Mouse (Mus musculus): ENCODE measurements at regions not wholly inside any gene's neighbourhood (a gene's known extent, or its start where the extent isn't known, plus 50 kb on each side); places are given as distances from the start of the nearest gene placed in this dataset.

DNA sequence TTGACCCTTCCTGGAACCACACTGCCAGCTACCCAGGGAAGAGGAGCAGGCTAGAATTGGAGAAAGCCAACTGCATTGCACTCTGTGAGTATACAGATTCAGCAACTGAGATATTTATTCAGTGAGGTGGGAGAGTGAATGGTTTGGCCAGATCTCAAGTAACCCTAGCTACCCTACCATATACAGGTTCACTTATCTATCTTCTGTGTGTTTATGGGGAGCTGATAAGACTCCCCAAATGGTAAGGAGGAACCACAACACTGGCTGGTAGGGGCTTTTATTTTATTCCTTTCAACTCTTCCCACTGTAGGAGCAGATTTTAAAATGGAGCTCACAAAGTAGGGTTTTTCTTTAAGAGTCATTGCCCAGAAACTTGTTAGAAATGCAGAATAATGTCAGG lies 62.9 kb downstream of the Arrdc3 start:
- DNase-seq = no peak

- DNase-seq = no peak
Observed at GRCm38 (mm10) chr13:80947705-80948104, 64.5 kb downstream of the Arrdc3 start.

DNA sequence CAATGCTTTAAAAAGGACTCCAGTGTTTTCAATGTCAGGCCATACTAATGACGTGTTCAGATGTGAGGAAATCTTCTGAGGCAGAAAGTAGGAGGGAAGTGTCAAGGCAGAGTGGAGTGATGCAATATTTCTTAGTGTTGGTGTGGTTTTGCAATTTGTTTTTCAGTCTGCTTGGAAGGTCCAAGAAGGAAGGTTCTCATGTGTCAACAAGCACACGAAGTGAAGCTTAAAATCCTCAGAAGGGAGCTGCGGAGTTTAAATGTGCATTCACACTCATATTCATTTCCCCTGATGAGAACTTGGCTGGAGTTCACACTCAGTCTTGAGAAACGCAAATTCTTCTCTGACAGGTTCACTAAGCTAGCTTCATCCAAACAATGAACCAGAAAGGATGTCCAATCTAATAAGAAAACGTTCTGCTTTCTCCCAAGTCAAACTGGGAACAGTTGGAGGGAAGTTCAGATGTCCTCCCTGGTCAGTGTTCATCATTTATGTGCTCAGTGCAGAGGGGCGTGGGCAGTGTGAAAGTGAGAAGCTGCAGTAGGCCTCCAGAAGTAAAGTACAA lies 66.0 kb downstream of the Arrdc3 start:
- DNase-seq = no peak

DNA sequence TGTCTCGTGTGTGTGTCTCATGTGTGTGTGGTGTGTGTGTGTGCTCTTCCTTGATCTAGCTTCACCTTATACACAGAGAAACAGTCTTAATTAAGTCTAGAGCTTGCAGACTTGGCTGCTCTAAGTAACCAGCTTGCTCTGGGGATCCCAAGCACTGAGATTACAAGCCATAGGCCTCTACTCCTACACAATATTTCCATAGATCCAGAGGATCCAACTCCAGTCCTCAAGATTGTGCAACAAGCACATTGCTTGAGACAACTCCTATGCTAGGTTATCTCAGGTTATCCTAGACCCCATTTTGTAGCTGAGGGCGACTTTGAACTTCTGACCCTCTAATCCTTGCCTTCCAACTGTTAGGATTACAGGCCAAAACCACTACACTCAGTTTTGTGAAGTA lies 67.1 kb downstream of the Arrdc3 start:
- DNase-seq = no peak

DNA sequence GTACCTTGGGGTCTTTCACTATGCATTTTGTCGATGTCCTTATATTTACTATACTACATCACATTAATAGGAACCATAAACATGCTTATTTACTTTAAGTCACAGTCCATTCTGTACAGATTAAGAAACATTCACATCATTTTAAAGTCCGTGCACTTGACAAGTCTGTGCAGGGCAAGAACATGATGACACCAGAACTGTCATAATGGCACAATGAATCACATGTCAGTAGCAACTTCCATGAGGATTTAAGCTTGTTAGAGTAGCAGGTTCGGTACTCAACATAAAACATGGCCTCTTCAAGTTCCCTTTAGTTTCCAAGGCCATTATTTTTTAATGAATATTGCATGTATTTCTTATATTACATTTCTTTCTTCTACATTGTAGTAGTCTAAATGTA lies 67.6 kb downstream of the Arrdc3 start:
- DNase-seq = no peak

DNA sequence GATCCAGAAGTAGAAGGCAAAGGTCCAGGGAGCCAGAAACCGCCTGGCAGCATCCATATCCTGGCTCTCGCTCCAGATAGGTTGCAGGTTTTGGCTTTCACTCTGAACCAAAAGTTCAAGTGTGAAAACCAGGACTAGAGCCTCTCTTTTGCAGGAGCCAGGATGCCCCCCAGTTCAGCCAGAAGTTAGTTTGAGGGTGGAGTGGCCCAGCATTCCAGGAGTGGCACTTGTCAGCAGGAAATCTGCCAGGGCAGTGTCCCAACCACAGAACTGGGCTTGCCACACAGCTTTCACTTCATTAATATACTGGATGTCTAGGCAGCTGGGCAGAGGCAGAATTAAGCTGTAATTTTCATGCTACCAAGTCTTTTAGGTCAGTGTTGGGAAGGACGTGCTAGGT lies 68.1 kb downstream of the Arrdc3 start:
- DNase-seq = peak; percentile 59

DNA sequence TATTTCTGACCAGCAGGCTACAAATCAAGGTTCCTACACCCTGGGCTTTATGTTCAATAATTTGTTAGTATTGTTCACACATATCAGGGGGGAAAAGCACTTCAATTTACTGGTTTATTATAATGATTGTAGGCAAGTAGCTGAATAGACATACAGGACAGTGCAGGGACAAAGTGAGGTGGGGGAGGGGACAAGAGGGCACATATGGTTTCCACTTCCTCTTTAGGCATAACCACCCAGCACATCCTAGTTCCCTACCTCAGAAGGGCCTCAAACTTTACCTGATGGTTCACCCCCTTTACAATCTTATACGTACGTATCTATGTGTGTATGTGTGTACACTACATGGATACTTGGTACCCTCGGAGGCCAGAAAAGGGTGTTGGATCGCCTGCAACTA lies 69.7 kb downstream of the Arrdc3 start:
- DNase-seq = no peak

GRCm38 (mm10) chr13:80954059-80954645 lies 71.0 kb downstream of the Arrdc3 start:
- DNase-seq = no peak

DNA sequence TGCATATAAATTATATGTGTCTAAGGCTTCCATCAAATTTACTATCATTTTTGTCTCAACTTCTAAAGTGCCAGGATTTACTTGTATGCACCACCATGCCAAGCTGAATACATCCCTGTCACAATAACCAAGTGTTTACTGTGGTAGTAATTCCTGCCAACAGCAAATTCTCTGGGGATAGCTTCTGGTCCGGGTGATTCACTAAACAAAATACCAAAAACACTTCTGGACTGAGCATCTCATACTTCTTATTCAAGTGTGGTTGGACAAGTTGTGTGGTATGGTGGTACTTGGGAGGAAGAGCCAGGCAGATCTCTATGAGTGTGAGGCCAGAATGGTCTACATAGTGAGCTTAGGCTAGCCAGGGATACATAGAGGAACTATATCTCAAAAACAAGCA lies 73.8 kb downstream of the Arrdc3 start:
- DNase-seq = no peak

- no peak for DNase-seq
Observed at GRCm38 (mm10) chr13:80957419-80958139, 74.4 kb downstream of the Arrdc3 start.

GRCm38 (mm10) chr13:80959763-80960162 lies 76.6 kb downstream of the Arrdc3 start:
- DNase-seq = no peak

DNA sequence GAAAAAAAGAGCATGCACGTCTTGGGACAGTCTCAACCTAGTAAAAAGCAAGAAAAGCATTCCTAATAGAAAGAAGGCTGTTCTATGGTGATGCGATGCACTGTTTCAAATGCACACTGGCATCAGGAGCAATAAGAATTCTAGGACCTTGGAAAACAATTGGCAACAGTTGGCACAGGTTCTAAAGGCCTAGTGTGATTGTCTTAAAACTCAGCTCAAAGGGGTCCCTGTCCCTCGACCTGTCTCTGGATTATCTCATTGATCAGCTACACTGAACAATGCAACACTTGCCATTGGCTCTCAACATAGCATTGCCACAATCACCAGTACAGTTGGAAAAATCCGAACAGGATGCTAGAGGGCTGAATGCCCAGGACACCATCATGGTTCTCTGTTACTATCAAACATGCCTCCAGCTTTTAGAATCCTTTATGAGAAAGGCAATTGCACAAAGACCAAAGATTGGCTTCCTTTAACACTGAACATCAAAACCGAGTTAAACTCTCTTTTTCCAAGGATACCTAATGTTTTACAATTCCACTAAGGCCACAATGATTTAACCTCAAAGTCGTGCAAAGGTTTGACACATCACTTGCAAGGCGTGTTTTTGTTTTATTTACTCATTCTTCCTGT lies 78.9 kb downstream of the Arrdc3 start:
- DNase-seq = no peak

- DNase-seq = peak; percentile 91
Observed at GRCm38 (mm10) chr13:80962789-80963590, 79.8 kb downstream of the Arrdc3 start.

DNA sequence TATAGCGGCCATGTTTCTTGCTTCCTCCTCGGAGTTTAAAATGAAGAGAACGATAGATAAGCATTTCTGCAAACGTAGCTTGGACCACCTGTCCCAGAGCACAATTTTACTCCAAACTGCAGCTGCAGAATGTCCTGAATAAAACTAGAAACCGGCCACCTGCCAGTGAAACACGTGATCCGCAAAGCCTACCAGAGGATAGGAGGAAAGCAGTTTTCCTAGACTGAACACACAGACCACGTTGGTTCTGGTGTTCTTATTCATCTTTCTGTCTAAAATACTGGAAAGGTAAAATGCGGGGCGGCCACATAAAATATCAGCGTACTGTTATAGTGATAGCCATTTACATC lies 80.4 kb downstream of the Arrdc3 start:
- no peak for DNase-seq

GRCm38 (mm10) chr13:80971664-80972063 lies 88.5 kb downstream of the Arrdc3 start:
- DNase-seq = peak; percentile 58

DNA sequence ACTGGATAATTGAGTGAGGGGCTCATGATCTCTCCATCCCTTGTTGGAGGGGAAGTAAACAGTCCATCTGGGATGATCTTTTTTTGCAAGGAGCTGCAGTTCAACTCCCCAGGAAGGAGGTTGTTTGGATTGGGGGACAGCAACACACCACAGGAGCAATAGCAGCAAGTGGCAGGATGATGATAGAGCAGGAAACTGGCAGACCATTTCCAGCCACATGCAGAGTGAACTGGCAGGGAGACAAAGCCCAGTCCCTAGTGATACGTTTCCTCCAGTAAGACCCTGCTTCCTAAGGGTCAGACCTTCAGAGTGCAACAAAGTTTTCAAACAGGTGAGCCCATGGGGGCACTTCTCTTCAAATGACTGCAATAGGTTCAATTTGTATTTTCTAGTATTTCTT lies 91.2 kb downstream of the Arrdc3 start:
- no peak for DNase-seq

DNA sequence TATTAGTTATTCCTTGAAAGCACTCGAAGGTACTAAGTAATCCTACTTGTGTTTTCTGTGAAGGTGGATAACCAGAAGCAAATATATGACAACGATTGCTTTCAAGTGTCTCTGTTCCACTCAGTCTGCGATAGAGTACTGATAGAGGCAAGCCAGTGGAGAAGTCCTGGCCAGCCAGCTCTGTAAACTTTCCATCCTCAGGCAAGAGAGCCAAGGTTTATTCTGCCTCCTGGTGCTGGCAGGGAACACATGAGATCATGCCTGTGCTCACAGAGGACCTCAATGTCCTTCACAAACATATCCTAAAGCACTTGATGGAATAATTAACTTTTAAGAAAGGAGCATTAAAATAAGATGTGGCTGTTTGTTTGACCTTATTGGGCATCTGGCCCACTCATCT lies 94.1 kb downstream of the Arrdc3 start:
- DNase-seq = no peak

GRCm38 (mm10) chr13:80981201-80981600 lies 98.0 kb downstream of the Arrdc3 start:
- no peak for DNase-seq

- no peak for DNase-seq
Observed at GRCm38 (mm10) chr13:80986657-80987056, 103.5 kb downstream of the Arrdc3 start.

- no peak for DNase-seq
Observed at GRCm38 (mm10) chr13:80989756-80990155, 106.6 kb downstream of the Arrdc3 start.

- no peak for DNase-seq
Observed at GRCm38 (mm10) chr13:80992342-80992741, 109.2 kb downstream of the Arrdc3 start.

DNA sequence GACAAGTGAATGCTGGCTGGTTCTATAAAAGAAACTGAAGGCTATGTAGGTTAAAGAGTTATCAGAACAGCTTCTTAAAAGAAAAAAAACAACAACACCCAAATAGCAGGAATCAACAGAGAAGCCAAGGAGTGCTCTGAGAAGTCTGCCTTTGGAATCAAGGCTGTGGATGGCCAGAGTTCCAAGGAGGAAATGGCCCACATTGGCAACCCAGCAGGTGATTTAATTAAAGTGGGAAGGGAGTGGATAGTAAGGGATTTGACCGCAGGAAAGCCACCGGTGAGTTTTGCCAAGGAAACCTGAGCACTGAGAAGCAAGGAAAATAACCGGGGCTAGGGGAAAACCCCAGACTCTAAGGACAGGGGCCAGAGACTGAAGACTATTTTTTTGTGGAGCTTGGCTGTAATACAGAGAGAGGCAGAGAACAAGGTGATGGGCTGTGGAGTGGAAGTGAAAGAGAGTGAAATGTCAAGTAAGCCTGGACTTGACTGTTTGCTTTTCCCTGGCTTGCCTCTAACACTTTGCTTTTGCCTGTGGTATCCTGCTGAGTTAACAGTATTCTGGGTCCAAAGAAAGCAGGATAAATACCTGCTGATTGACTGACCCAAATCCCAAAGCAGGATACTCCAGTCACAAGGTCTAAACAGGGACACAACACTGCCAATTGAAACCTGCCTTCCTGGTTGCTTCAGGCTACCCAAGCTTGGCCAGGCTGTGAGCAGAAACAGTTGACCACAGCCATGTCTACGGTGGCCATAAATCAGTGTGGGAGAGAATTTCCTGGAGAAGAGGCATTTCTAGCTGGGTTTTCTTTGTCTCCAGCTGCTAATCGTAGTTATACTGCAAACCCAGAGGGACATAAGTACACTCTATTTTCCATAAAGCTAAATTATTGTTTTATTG lies 125.9 kb downstream of the Arrdc3 start:
- DNase-seq = no peak
